Mouse (Mus musculus) spleen, adult 18-20 months (tissue): ENCODE measurements around the gene Trim46.

ENCODE experiments used
- DNase-seq, 2 experiments: peaks; one replicate each; pipeline ENCODE4 v3.0.0; 2022; ENCODE audit warnings: mixed read lengths in 2 of 2

The Trim46 gene

GRCm38 (mm10) chr3:89208075-89208657 is 37.9 kb downstream of the Trim46 start:
- no peak for DNase-seq

- DNase-seq, result no peak
These were observed 39.4 kb downstream of the Trim46 start for GRCm38 (mm10) chr3:89206695-89207094.

- no peak for DNase-seq
These were observed 40.0 kb downstream of the Trim46 start for GRCm38 (mm10) chr3:89206079-89206478.

GRCm38 (mm10) chr3:89203142-89203514 is 43.0 kb downstream of the Trim46 start:
- DNase-seq, result no peak

GRCm38 (mm10) chr3:89202253-89203141 is 43.6 kb downstream of the Trim46 start, which contains the start of gene Gba:
TSS of gene Gba (plus strand) at chr3:89202928.
- peak; percentile 67 to 81 for DNase-seq

GRCm38 (mm10) chr3:89199839-89200238 is 46.3 kb downstream of the Trim46 start:
- no peak for DNase-seq

- peak; percentile 85 to 89 for DNase-seq
These were observed 49.9 kb downstream of the Trim46 start for GRCm38 (mm10) chr3:89195979-89196877.

- DNase-seq, result peak in 1 of 2 experiments; percentile 37
These were observed 52.3 kb downstream of the Trim46 start for GRCm38 (mm10) chr3:89193853-89194252.

- no peak for DNase-seq
These were observed 52.8 kb downstream of the Trim46 start for GRCm38 (mm10) chr3:89193351-89193750.

- peak in 1 of 2 experiments; percentile 31 for DNase-seq
These were observed 55.7 kb downstream of the Trim46 start for GRCm38 (mm10) chr3:89190436-89190835.

- DNase-seq, result peak in 1 of 2 experiments; percentile 43
These were observed 57.6 kb downstream of the Trim46 start for GRCm38 (mm10) chr3:89188478-89188875.

GRCm38 (mm10) chr3:89187690-89188477 is 58.2 kb downstream of the Trim46 start:
- DNase-seq, result peak; percentile 48 to 50

GRCm38 (mm10) chr3:89187197-89187596 is 58.9 kb downstream of the Trim46 start:
- peak in 1 of 2 experiments; percentile 32 for DNase-seq
